Mouse (Mus musculus): ENCODE results near the gene Mast4. TPM values are rescaled to one million over a fixed set of nuclear protein-coding genes. Genes with fewer than 3 reads are reported as not detected.

The Mast4 gene
- polyA plus RNA-seq (2012; rRNA removed), result 9.9 and 12.9 TPM in 2 replicates

DNA sequence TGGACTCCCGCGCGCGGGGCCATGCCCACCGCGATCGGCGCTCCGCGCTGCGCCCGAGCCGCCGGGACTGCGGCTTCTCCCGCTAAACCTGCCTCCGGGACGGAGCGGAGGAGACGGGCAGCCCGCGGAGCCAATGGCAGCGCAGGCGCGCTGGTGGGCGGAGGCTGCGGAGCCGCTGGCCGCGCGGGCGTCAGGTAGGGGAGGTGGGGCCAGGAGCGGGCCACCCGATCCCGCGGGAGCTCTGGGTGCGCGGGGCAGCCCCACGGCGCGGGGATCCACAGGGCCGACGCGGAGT, at the start of gene Mast4:
Mast4 (minus strand) TSS at position 106 of the 295 bp plus-strand sequence.

DNA sequence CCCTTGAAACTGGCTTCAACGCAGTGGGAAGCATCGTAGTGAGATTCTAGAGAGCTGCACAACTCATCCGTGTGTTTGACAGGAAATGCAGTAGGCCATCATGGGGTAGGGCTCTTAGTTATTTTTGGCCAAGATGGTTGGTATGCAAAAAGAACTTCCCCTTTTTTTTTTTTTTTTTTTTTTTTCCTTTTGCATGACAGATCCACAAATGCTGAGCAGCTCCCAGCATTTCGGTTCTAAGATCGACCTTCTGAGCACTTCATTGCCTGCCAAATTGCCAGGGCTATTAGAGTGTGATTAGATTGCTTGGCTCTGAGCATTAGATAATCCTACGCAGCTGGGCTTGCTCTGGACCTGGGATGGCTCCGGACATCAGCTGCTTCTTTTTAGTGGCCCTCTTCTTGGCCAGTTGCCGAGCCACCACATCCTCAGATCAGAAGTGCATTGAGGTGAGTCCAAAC, 640.9 kb downstream of the Mast4 start, which contains the start of gene Cd180:
Cd180 (plus strand) TSS at position 218 of the 461 bp plus-strand sequence.

